Mouse (Mus musculus) thymus, adult 2 months (tissue): ENCODE results near the gene Tex52.

Source experiments
- CTCF ChIP-seq: fragments of 200-500 bp; IDR thresholded peaks from 2 replicates; pipeline ENCODE4 v1.5.1; 2012; ENCODE audit warnings: mild to moderate bottlenecking, control low read depth, low read length, moderate library complexity, borderline replicate concordance; ENCODE audit not compliant: control insufficient read depth, poor library complexity, insufficient read depth; ENCODE audit errors: extremely low read depth
- POLR2A ChIP-seq: fragments of 200-500 bp; IDR thresholded peaks from 2 replicates; pipeline ENCODE4 v1.6.1; 2012; ENCODE audit warnings: mild to moderate bottlenecking, low read length, control low read depth, moderate library complexity; ENCODE audit not compliant: control insufficient read depth, poor library complexity, insufficient read depth; ENCODE audit errors: extremely low read depth

GRCm38 (mm10) chr6:128362381-128363006 lies 12.8 kb upstream of the Tex52 start, which contains the start of the genes Rhno1 and Foxm1:
- 0 out of 2 replicates have a peak, but pooled peaks have one; percentile 4 for TF ChIP-seq CTCF
- no peak for TF ChIP-seq POLR2A
